ENCODE assay signal across 9 mouse cellular contexts in the genomic region with DNA sequence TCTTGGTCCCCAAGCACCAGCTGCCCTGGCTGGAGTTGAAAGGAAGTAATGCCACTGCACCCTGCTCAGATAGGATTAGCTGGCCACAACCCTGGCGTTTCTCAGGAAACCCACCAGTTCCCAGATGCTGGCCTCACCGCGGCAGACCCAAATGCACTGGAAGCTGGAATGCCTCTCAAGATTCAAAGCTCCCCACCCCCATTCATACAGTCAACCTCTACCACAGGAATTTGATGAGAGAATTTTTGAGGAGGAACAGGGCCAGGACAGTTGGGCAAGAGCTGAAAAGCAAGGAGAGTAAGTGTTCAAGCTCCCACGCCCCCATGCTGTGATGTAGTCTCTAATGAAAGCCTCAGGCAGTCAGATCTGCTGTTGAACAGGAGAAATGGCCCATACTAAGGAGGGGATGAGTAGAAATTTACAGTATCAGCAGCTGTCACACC. TPM values are rescaled to one million over a fixed set of nuclear protein-coding genes. Genes with fewer than 3 reads are reported as not detected.
DNase-seq lines count a peak whose midpoint lies in the region; TF ChIP-seq lines count a peak whose summit lies in the region.
"Had no signal": no experiment of that assay in that cellular context is flagged by ENCODE, and none has a peak within 500 bp of the region (broad histone marks: within the 10 kb centered on the region; RNA-seq: fewer than 3 reads in every experiment).

No protein-coding gene starts in this region.

- H3K4me3 ChIP-seq in lung, adult 2 months (replicated peaks; ENCODE audit: extremely low read depth, low read depth, low read length), result no peak overlapping the region
- no peak overlapping the region for H3K4me3 ChIP-seq in layer of hippocampus, adult 2 months

- H3K4me1 ChIP-seq in lung, adult 2 months (ENCODE audit: control insufficient read depth, insufficient read depth, low read length), result 0 out of 2 replicates have a peak, but pooled peaks cover 2% of the 10 kb centered on the region

- WGBS in lung, adult 2 months, result 22% methylated on average over 4 of the region's 4 CpGs

- no peak for TF ChIP-seq POLR2A in lung, adult 2 months (IDR thresholded peaks at IDR 0.05; ENCODE audit: borderline replicate concordance, extremely low read depth, low read depth, low read length)

- no peak overlapping the region for H3K27ac ChIP-seq in layer of hippocampus, adult 2 months

- DNase-seq in cerebellum, adult 9-11 months, result peak; percentile 19
- DNase-seq in cerebellum, adult 8-10 months, result no peak
- peak; percentile 97 for DNase-seq in 3T3-L1 (ENCODE audit: low read depth, low spot score)
- peak; percentile 95 for DNase-seq in fibroblast of lung, adult 2 months (ENCODE audit: low read depth)
- DNase-seq in lung, adult 2 months, result peak; percentile 8
- no peak for DNase-seq in spleen, adult 12 weeks (ENCODE audit: low spot score)
- DNase-seq in layer of hippocampus, adult 2 months (ENCODE audit: low spot score in 2 of 2), result no peak
- no peak for DNase-seq in left cerebral cortex, adult 18-20 months (ENCODE audit: low spot score in 2 of 2)

- no peak for TF ChIP-seq CTCF in lung, adult 2 months (IDR thresholded peaks at IDR 0.05; ENCODE audit: insufficient read depth, low read length)
- TF ChIP-seq CTCF in layer of hippocampus, adult 2 months (conservative IDR thresholded peaks at IDR 0.05), result no peak

RNA-seq across cellular contexts. Expression of gene Rnf4, which starts 9.8 kb away (rescaled TPM):
- polyA plus RNA-seq in lung, adult 2 months (2012; rRNA removed), result 39.7 and 57.4 TPM in 2 replicates
- 10 to 100 TPM; 80.5 to 81.0 TPM for total RNA-seq in layer of hippocampus, adult 2 months (2021)
- total RNA-seq in left cerebral cortex, adult 18-20 months (2021), result 10 to 100 TPM; 88.0 to 89.5 TPM

RNA-seq across cellular contexts. Expression of gene Cfap99, which starts 37.9 kb away (rescaled TPM):
- polyA plus RNA-seq in lung, adult 2 months (2012; rRNA removed), result 1.3 and 1.8 TPM in 2 replicates
- under 1 TPM; 0.22 to 0.56 TPM for total RNA-seq in layer of hippocampus, adult 2 months (2021)
- total RNA-seq in left cerebral cortex, adult 18-20 months (2021), result 1 to 10 TPM; 1.1 to 1.2 TPM
- polyA plus RNA-seq: erythroblast, embryonic 14.5 days had no signal

RNA-seq across cellular contexts. Expression of gene Zfyve28, which starts 38.0 kb away (rescaled TPM):
- 4.5 and 6.4 TPM in 2 replicates for polyA plus RNA-seq in lung, adult 2 months (2012; rRNA removed)
- total RNA-seq in layer of hippocampus, adult 2 months (2021), result 10 to 100 TPM; 35.0 to 35.8 TPM
- total RNA-seq in left cerebral cortex, adult 18-20 months (2021), result 10 to 100 TPM; 48.2 to 55.0 TPM
- polyA plus RNA-seq: erythroblast, embryonic 14.5 days had no signal

RNA-seq across cellular contexts. Expression of gene Fam193a, which starts 43.5 kb away (rescaled TPM):
- 38.6 and 45.8 TPM in 2 replicates for polyA plus RNA-seq in lung, adult 2 months (2012; rRNA removed)
- total RNA-seq in layer of hippocampus, adult 2 months (2021), result 10 to 100 TPM; 42.6 to 46.4 TPM
- 10 to 100 TPM; 41.1 to 42.3 TPM for total RNA-seq in left cerebral cortex, adult 18-20 months (2021)

Comparison
In these comparisons a context has a peak if more than half of its experiments do, and no peak if none do; other contexts are left out.
1. DNase-seq: peak in cerebellum, adult 9-11 months (single experiment), 3T3-L1 (single experiment), fibroblast of lung, adult 2 months (single experiment) and lung, adult 2 months (single experiment); none in cerebellum, adult 8-10 months (single experiment), spleen, adult 12 weeks (single experiment), layer of hippocampus, adult 2 months (0 of 2) and left cerebral cortex, adult 18-20 months (0 of 2).